ENCODE assay signal across 8 mouse cellular contexts in the genomic region with DNA sequence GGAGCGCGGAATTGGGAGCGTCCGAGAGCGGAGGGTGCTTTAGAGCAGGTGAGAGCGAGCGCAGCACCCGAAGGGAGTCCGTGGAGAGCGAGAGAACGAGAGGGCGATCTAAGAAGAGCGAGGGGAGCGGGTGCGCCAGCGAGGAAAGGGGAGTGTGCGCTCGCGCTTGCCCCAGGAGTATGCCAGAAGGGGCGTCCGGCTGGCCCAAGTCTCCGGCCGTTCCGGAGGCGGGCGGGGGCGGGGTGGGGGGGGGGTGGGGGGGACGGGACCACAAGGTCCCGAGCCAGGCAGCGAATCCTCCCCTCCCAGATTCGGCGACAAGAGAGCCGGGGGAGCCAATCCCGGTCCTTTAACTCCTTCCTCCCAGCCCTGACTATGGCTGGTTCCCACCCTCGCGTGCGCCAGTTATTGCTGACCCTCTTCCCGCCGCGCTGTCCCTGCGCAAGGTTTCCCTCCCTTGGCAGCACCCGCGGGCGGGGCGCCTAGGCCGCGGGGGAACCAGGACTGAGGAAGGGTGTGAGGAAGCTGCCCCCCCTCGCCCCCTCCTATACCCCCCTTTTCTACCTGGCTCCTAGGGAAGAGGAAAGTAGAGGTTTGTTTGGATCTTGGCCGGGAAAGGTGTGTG. TPM values are rescaled to one million over a fixed set of nuclear protein-coding genes. Genes with fewer than 3 reads are reported as not detected.
DNase-seq lines count a peak whose midpoint lies in the region; ATAC-seq and TF ChIP-seq lines count a peak whose summit lies in the region.

Gene Npr1, minus strand, starts transcription at position 181 of the 625 bp plus-strand sequence.

- no peak within 1 kb of the TSS for H3ac ChIP-seq in myocyte (ENCODE audit: control insufficient read depth, insufficient read length)

- H3K27me3 ChIP-seq in liver, embryonic 13.5 days: peaks cover 81% of the 10 kb centered on the region
- H3K27me3 ChIP-seq in myocyte (ENCODE audit: control insufficient read depth, insufficient read depth, insufficient read length): peaks cover 15% of the 10 kb centered on the region

- ATAC-seq in inflammation-experienced regulatory T-cells, adult 6 months: peak; percentile 32
- ATAC-seq in liver, embryonic 13.5 days (ENCODE audit: low read depth): peak; percentile 35

- H3K4me3 ChIP-seq in liver, embryonic 13.5 days (replicated peaks): peak within 1 kb of the TSS; percentile 55
- H3K4me3 ChIP-seq in myocyte: peak within 1 kb of the TSS; percentile 19

- H3K27ac ChIP-seq in liver, embryonic 13.5 days: no peak within 1 kb of the TSS

- peak within 1 kb of the TSS; percentile 50 for H3K9ac ChIP-seq in liver, embryonic 13.5 days

- 1% methylated on average over 36 of the region's 49 CpGs for WGBS in liver, embryonic 13.5 days (ENCODE audit: insufficient replicate concordance)

- H3K36me3 ChIP-seq in liver, embryonic 13.5 days: no peaks in the 10 kb centered on the region
- no peaks in the 10 kb centered on the region for H3K36me3 ChIP-seq in myocyte (ENCODE audit: control insufficient read depth, insufficient read depth)

- H3K79me2 ChIP-seq in myocyte (ENCODE audit: control insufficient read depth, insufficient read depth): no peaks in the 10 kb centered on the region

- H3K4me1 ChIP-seq in liver, embryonic 13.5 days (replicated peaks): peaks cover 15% of the 10 kb centered on the region

- no peak for TF ChIP-seq POLR2A in myocyte (IDR thresholded peaks at IDR 0.05; ENCODE audit: insufficient read length, low read depth)

- H3K9me3 ChIP-seq in liver, embryonic 13.5 days (replicated peaks): no peaks in the 10 kb centered on the region

- H3K4me2 ChIP-seq in liver, embryonic 13.5 days: peak within 1 kb of the TSS; percentile 70
- H3K4me2 ChIP-seq in myocyte (ENCODE audit: low read depth): peak within 1 kb of the TSS; percentile 92

- peak; percentile 15 for DNase-seq in cerebellum, adult 11 months
- no peak for DNase-seq in cerebellum, adult 9-10 months
- DNase-seq in cerebellum, postnatal 10 days: peak; percentile 61 to 62
- no peak for DNase-seq in gonadal fat pad, adult 2 months (ENCODE audit: low read depth)
- no peak for DNase-seq in liver, embryonic 13.5 days
- DNase-seq in frontal cortex, postnatal 14 days (ENCODE audit: low spot score in 2 of 2): no peak

TF ChIP-seq in myocyte, 11 proteins besides CTCF, POLR2A, EP300 and RAD21:
- TF ChIP-seq MYOD1 (IDR thresholded peaks at IDR 0.05; ENCODE audit: control insufficient read depth in 1 of 3, insufficient read length in 2 of 3, low read depth in 2 of 3): no peak
- no peak for TF ChIP-seq E2F4 (IDR thresholded peaks at IDR 0.05; ENCODE audit: insufficient read depth)
- no peak for TF ChIP-seq TCF3 (IDR thresholded peaks at IDR 0.05; ENCODE audit: insufficient read length, low read depth)
- no peak for TF ChIP-seq POLR2AphosphoS2 (IDR thresholded peaks at IDR 0.05; ENCODE audit: insufficient read length, low read depth)
- no peak for TF ChIP-seq USF1 (IDR thresholded peaks at IDR 0.05; ENCODE audit: low read depth)
- TF ChIP-seq SRF (IDR thresholded peaks at IDR 0.05; ENCODE audit: control insufficient read depth, insufficient read length, low read depth): no peak
- TF ChIP-seq REST (IDR thresholded peaks at IDR 0.05; ENCODE audit: insufficient read depth, insufficient read length): no peak
- TF ChIP-seq MYOG (IDR thresholded peaks at IDR 0.05; ENCODE audit: control insufficient read depth in 1 of 3, insufficient read depth in 1 of 3, insufficient read length in 2 of 3, low read depth in 2 of 3): no peak
- TF ChIP-seq TCF12 (IDR thresholded peaks at IDR 0.05; ENCODE audit: insufficient read depth, poor library complexity, severe bottlenecking): no peak
- no peak for TF ChIP-seq CEBPB (IDR thresholded peaks at IDR 0.05; ENCODE audit: insufficient read depth, poor library complexity, severe bottlenecking)
- TF ChIP-seq MAX (IDR thresholded peaks at IDR 0.05; ENCODE audit: low read depth): no peak

RNA-seq across cellular contexts. Expression of gene Npr1, which starts in this region (rescaled TPM):
- polyA plus RNA-seq in gonadal fat pad, adult 2 months (2012; rRNA removed): 49.7 and 51.1 TPM in 2 replicates
- polyA plus RNA-seq in inflammation-experienced regulatory T-cells, adult 6 months (2017; shearing (Covaris generic)): not detected
- polyA plus RNA-seq in liver, embryonic 13.5 days (2015; fragmentation: Nextera tagmentation; extraction: Ambion mirVana): 4.0 TPM in 2 replicates
- polyA plus RNA-seq in myocyte (2012; fragmentation: generic; extraction: Trizol): 0.22 TPM

Comparison
In these comparisons a context has a peak if more than half of its experiments do, and no peak if none do; other contexts are left out.
1. RNA of gene Npr1 (polyA plus RNA-seq): 49.7 to 51.1 TPM in gonadal fat pad, adult 2 months; 4.0 TPM in liver, embryonic 13.5 days, 0.22 TPM in myocyte (single experiment) and not detected in inflammation-experienced regulatory T-cells, adult 6 months; every median in the first group is over 10 times any median in the second.
2. DNase-seq: peak in cerebellum, adult 11 months (single experiment) and cerebellum, postnatal 10 days (2 of 2); none in cerebellum, adult 9-10 months (single experiment), gonadal fat pad, adult 2 months (single experiment), liver, embryonic 13.5 days (single experiment) and frontal cortex, postnatal 14 days (0 of 2).
3. Peak in ATAC-seq in inflammation-experienced regulatory T-cells, adult 6 months; RNA of the gene not detected or under 1 TPM.